Mouse (Mus musculus) ZHBTc4 (cell line): ENCODE measurements at regions not wholly inside any gene's neighbourhood (a gene's known extent, or its start where the extent isn't known, plus 50 kb on each side); places are given as distances from the start of the nearest gene placed in this dataset.
"Not testable (repeated sequence)": the region's sequence is repeated elsewhere in the genome, so short reads cannot be mapped to it uniquely, and the experiment has no call there.

Experiments
- DNase-seq: peaks from one replicate; pipeline ENCODE4 v3.0.0-alpha.2; 2011; ENCODE audit warnings: low read depth, low spot score

DNA sequence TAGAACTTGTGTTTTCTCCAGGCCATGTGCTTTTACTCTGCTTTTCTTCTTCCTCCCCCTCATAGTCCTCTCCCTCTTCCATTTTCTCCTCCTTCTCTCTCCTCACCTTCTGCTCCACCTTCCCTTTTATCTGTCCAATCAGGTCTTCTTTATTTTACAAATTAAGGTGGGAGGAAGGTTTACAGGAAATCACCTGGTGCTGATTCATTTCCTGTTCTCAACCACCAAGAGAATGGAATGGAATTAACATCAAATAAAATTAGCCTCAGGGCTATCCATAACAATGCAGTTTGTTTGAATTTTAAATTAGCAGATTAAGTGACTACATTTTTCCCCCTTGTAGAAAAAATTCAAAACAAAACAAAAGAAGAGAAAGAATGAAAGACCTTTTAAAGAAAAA lies 414.3 kb upstream of the Slc39a10 start:
- peak; percentile 46 for DNase-seq

DNA sequence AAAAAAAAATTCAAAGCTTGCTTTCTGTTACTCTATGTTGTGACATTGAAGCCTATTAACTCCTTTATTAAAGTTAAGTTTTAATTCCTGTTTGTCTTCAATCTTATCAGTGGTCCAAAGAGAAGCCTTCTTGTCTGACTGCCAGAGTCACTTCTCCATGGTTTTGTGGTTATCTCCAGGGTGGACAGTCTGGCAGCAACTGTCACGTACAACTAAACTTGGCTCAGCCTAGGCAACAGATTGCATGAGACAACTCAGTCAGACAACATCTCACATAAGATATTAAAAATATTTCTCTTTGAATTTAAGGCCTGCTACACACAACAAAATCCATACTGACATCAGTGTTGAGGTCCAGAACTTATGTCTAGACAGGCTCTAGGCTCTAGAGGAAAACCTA lies 406.7 kb upstream of the Slc39a10 start:
- no peak for DNase-seq

DNA sequence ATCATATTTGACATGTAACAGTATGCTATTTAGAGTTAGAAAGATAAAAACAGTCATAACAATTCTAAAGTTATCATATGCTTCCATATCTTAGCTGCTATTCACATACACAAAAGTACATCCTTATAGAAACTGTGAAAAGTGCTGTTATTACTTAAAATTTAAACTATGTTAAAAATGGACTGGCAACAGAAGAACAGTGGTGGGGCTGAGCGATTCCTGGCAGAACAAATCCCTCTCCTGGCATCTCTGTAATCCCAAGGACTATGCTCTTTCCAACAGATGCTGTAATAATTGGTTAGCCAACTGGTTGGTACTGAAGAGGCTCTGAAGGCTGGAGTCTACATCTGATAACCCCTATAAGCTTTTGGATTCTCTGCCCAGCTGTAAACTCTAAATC lies 393.0 kb upstream of the Slc39a10 start:
- DNase-seq = no peak

DNA sequence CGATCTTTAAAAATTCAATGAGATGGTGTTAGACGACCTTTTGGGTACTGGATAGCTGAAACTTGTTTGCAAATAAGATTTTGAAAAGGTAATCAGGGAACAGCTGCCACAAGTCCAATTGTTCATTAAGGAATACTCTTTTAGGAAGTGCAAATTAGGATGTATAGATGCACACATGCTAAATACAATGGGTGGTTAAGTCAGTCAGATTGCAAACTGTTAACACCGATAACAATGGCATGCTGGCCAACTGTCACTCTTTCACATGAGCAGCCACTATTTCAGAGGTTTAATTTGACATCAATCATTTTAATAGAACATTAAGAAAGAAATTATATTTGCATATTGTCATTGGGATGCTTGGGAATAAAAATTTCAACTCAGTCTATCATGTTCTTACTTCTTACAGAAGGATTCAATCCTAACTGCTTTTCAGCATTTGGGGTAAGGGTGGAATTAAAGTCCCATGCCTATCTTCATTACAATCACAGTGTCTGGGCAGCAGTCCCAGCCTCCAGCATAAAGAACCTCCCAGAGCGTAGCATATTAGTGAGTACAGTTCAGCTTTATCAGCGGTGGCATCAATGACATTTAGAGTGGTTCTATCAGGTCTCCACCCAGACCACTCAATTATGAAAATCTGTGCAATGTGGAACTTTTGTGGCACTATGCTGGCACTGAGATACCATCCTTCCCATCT lies 385.8 kb upstream of the Slc39a10 start:
- DNase-seq = no peak

DNA sequence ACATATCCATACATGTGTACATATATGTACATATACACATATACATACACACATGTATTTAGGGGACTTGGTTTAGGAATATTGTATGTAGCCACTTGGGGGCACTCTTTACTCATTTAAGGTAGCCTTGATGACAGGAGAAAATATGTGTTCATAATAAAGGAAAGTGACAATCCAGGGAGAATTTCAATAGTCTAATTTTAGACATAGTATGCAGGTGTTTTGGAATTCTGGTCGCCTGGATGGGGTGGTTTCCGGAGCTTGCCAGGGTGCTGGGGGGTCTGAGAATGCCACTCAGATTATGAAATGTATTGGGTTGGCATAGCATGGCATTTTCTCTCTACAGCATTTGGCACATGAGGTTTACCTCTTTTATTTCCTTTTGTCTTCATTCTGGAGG lies 385.2 kb upstream of the Slc39a10 start:
- DNase-seq = peak; percentile 25

DNA sequence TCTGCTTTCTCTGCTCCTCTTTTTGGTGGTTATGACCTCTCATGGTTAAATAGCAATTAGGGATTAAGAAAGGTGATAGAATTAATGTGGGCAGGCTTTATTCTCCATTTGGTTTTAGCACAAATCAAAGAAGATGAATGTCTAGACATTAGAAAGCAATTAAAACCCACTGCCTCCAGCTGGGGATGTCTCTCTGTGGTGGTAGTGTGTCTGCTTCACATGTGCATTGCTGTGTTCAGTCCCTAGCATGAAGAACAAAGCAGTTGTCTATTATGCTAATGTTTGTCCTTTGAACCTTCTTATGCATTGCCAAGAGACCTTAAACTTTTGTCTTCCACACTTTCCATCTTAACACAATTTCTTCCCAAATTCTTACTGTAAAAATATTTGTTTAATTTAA lies 379.5 kb upstream of the Slc39a10 start:
- DNase-seq = no peak

DNA sequence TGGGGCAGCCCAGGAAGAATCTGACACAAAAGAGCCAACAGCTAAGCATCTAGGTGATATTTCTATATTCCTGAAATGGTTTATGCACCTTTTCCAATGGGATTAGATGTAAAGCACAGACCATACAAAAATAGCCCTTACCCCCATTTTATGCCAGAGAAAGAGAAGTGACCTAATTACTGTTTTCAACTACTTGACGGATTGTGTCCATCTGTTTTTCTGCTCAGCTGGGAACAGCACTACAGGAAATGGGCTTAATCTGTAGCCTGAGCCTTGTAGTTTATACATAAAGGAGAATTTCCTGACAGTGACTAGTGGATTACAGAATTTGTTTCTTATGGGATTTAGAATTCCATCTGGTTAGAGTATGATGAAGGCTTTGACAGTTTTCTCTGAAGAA lies 371.0 kb upstream of the Slc39a10 start:
- DNase-seq = no peak

DNA sequence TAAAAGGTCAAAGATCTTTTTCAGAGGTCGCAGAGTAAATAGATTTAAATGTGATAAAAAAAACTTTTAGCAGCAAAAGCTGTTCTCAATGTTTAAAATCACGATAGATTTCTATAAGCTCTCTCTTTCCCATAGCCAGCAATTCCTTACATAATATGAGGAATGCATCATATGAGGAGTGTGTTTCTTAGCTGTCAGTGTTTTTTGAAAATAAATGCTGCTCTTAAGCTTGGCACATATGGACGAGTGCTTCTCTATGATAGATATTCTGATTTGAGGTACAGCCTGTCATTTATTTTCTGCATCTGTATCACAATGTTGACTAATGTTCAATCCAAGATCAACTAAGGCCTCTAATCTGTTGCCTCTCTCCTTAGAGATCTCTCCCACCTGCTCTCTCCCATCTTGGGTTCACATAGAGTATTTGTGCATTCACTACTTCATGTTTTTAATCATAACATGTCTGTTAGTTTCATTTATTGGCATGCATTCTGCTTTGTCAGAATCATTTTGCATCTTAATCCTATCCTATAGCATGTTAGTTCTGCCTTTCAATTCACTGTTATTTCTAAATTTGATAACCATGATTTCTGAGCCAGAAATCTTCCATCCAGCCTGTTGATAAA lies 369.0 kb upstream of the Slc39a10 start:
- DNase-seq = no peak

DNA sequence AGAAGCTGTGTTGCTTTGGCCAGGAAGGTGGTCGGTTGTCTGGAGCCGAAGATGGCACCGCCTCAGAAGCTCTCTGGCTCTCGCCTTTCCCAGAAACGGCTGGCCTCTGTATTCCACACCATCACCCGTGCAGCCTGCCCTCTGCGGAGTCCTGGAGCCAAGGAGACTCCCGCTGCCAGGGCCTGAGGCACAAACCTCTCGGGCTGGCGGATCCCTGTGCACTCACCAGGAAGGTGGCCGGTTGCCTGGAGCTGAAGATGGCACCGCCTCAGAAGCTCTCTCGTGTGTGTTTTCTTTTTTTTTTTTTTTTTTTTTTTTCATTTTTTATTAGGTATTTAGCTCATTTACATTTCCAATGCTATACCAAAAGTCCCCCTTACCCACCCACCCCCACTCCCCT lies 358.1 kb upstream of the Slc39a10 start:
- not testable (repeated sequence) for DNase-seq

DNA sequence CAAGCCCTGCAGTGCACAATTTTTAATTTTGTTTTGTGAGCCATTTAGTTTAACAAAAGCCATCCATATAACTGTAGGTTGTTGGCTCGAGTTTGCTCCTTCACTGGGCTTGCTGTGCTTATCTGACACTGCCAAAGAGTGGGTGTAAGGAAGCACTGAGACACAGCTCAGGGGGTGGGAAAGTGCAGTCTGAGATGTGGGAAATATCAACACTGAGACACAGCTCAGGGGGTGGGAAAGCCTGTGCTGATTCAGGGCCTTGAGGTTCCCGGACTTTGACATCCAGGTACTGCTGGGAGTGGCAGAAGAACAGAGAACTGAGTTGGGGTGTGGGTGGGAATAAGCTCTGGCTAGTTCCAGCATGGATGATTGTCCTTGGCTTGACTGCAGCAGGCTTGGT lies 324.4 kb upstream of the Slc39a10 start:
- DNase-seq = peak; percentile 7

DNA sequence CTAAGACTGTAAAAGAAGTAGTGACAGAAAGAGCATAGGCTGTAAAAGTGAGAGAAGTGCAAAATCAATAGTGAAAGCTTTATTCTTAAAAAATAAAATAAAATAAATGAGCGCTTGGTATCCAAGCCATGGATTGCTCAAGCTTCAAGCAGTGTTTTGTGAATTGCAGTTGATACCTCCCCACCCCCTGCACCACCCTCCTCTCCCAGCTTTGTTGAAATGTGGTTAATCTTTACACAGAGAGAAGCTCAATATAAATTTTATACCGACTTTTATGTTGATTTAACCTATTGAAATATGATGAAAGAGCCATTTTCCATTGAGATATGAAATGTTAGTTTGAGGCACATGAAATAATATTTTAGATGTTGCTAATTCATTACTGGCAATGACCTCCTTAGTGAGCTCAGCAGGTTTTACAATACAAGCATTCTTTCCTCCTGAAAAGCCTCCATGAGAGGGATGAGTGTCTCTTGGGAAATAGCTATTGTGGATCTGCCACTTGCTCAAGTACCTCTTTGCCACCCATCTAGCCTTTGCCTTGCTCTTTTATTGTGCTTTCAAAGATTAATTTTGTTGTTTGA lies 323.9 kb upstream of the Slc39a10 start:
- DNase-seq = no peak

DNA sequence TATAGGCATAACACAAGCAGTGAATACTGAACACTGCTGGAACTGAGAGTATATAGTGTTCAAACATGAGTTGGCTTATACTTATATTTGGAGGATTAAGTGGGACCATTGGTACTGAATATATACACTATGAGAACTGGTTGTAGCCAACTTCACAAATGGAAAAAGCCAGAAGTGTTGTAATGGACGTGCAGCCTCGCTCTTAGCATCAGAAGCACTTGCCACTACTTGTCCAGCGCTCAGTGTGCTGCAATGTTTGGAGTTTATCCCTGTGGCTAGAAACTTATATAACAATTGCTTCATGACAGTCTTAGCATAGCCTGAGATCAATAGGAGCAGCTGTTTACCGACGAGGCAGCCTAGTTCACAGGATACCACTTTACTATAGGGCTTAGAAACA lies 320.8 kb upstream of the Slc39a10 start:
- no peak for DNase-seq

DNA sequence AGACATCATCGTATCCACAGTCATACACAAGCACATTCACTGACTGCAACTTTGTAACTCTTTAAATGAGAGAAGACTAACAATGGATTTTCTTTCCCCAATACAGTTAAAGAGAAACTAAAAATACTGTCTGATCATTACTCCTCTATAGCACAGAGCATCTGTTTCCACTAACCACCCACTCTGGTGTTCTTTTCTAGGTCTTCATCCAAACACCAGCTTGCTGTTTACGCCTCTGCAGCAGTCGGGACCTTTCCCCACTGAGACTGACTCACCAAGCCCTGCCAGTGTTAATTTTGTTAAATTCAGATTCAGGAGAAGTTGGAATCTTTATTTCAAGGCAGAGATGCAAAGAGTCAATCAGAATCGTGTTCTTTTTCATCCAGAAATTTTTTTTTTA lies 300.3 kb upstream of the Slc39a10 start:
- no peak for DNase-seq

DNA sequence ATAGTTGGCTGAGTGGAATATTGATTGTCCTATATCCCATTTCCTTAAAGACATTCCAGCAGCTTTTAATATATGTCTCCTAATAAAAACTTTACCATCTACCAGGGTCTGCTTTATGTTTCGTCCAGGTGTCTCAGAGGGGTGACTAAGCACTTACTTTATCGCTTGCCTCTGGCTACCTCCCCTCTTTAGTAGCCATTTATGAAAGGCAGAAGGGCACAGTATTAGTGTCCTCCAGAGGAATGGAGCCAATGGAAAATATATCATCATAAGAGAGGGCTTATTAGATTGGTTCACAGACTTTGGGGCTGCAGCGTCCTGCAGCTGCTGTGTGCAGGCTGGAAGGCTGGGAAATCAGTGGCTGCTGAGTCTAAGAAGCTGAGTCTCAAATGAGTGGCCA lies 271.8 kb upstream of the Slc39a10 start:
- DNase-seq = no peak

DNA sequence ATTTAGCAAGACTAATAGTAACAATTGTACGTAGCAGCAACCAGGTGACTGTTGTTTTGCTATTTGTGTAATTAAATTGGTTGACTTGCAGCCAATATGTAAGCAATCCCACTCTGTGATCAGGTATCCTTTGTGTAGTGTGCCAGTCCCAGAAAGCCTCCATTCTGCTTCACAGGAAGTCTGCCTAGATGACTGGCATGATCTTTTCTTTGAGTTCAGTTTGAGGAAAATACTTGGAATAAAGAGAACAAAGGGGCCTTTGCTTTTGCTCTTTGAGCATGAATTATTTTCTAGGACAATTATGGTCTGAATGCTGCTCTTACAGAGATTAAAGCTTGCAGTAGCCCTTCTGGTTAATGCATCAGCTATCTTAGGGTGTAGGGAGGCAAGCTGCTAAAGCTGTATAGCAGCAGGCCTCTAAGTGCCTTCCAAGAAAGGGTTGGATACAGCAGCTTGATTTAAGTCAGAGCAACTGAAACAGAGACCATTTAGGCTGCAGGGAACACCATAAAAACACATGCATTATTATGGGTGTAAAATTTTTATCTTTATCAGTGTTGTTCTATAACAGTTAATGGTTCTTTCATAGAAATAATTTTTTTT lies 271.3 kb upstream of the Slc39a10 start:
- no peak for DNase-seq

DNA sequence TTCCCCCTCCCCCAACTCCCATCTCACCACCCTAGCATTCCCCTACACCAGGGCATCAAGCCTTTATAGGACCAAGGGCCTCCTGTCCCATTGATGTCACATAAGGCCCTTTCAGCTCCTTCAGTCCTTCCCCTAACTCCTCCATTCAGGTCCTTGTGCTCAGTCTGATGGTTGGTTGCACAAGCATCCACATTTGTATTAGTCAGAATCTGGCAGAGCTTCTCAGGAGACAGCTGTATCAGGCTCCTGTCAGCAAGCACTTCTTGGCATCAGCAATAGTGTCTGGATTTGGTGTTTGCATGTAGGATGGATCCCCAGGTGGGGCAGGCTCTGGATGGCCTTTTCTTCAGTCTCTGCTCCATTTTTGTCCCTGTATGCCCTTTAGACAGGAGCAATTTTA lies 237.4 kb upstream of the Slc39a10 start:
- DNase-seq = not testable (repeated sequence)

DNA sequence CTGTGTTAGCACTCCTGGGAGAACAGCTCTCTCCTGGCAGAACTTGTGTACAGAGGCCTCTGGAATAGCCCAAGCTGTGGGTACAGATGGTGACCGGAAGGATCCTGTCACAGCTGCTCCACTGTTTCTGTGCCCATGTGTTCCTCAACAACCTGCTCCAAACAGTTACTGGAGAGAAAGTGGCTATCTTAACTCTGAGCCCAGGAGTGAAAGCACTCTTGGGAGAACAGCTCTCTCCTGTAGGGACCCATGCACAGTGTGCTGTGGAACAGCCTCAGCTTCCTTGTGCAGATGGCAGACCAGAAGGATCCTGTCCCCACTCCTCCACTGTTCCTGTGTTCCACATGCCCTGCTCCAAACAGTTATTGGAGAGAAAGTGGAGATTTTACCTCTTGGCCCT lies 227.0 kb upstream of the Slc39a10 start:
- no peak for DNase-seq

DNA sequence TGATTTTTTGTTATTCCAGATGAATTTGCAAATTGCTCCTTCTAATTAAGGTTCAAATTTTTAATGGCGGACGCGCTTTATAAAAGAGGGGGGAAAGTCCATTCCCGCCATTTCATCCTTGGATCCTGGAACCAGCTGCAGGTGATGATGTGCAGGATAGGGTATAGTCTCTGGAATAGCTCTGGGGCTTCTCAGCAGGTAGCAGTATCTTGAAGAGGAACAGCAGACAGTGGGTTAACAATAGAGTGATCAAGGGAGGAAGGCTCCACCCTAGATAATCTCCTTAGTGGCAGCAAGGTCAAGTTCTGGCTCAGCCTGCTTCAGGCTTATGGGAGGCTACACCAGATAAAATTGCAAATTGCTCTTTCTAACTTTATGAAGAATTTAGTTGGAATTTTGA lies 224.0 kb upstream of the Slc39a10 start:
- DNase-seq = peak; percentile 49

DNA sequence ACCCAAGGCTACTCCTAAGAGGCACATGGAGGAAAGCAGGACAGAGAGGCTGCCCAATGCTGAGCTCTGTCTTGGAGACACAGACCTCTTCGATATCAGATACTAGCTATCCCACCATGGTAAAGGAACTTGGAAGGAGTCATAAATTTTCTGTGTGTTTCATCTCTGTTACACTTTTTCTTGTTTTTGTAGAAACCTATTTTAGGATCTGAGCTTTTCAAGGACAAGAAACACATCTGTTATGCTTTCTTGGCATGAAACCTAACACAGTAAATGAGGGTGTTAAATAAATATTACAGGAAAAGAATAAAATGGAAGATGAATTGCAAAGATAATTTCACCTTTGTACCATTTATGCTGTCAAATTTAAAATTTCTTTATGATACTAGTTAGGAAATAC lies 219.8 kb upstream of the Slc39a10 start:
- no peak for DNase-seq

DNA sequence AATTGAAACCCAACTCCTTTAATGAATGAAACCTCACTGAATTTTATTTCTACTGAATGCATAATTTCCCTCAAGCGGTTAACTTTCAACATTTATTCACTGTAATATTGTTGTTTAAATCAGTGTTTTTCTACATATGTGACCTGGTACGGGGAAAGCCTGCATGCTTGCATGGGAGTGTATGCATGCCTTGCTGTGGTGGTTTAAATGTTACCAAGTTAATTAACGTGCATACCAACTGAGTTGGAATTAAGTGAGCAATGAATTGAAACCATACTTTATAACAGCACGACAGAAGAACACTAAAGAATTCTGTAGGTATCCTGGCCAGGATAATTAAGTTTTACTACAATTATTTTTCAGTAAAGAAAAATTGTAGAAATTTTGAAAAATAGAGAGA lies 211.4 kb upstream of the Slc39a10 start:
- no peak for DNase-seq

DNA sequence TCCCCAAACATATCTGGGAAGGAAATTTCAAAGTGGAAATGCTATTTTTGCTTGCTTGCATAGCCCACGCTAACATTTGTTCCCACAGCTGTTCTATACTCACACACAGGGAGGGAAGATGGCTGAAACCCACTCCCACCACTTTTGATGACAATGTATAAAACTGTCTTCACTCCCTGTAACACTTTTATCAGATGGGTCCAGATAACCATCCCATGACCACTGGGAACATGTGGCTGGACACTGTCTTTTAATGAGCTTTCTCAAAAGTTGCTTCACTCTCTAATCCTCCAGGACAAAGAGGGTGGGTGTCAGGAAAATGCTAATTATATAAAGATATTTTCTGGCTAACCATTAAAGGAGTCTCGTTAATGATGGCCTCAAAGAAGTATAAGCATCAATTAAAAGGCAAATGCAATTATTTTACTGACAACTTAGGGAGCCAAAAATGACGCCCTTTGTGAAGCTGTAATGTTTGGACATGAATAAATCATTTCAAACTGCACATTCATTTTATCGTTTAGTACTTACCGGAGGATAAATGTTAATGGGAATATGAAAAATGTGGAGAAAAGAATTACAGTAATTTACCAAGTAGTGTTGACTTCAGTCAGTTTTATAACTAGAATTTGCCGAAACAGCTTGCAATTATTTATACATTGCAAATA lies 210.8 kb upstream of the Slc39a10 start:
- DNase-seq = no peak
